Comparison of ENCODE assay signal across 22 mouse cellular contexts in the genomic region with DNA sequence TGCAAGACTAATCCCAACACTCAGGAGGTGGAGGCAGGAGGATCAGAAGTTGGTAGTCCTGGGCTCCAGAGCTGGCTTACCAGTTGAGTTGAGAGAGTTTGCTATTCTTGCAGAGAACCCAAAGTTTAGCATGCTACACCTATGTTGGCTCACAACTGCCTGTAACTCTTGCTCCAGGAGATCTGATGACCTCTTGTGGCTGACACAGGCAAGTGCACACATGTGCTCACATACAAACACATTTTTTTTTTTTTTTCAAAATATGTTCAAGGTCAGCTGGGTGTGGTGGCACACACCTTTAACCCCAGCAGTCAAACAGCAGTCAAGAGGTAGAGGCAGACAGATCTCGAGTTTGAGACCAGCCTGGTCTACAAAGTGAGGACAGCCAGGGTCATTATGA. TPM values are rescaled to one million over a fixed set of nuclear protein-coding genes. Genes with fewer than 3 reads are reported as not detected.
A peak's percentile ranks its signal among the peaks of the same experiment; 100 is the strongest.
DNase-seq lines count a peak whose midpoint lies in the region; ATAC-seq and TF ChIP-seq lines count a peak whose summit lies in the region.
"Had no signal": no experiment of that assay in that cellular context is flagged by ENCODE, and none has a peak within 500 bp of the region (broad histone marks: within the 10 kb centered on the region; RNA-seq: fewer than 3 reads in every experiment).

No protein-coding gene starts in this region.

- H3K36me3 ChIP-seq in kidney, adult 2 months (ENCODE audit: control insufficient read depth, insufficient read depth, low read length): no peaks in the 10 kb centered on the region
- H3K36me3 ChIP-seq in midbrain, postnatal 0 days (ENCODE audit: insufficient read depth, low read length): no peaks in the 10 kb centered on the region
- H3K36me3 ChIP-seq in midbrain, embryonic 13.5 days: no peaks in the 10 kb centered on the region
- no peaks in the 10 kb centered on the region for H3K36me3 ChIP-seq in ES-E14 (ENCODE audit: control insufficient read depth, insufficient read depth, low read length, poor library complexity, severe bottlenecking)
- H3K36me3 ChIP-seq: embryonic facial prominence, embryonic 10.5 days; heart, embryonic 15.5 days; midbrain, embryonic 10.5 days had no signal

- no peak for ATAC-seq in midbrain, postnatal 0 days (ENCODE audit: low FRiP score)
- ATAC-seq in midbrain, embryonic 13.5 days: no peak
- no peak for ATAC-seq in frontal cortex, adult (ENCODE audit: low TSS enrichment)
- ATAC-seq: CD4-positive, CD25-positive, alpha-beta regulatory T cell, adult 4 months; inflammation-experienced regulatory T-cells, adult 6 months had no signal

- H3K27me3 ChIP-seq in kidney, adult 2 months (replicated peaks; ENCODE audit: control insufficient read depth, insufficient read depth, low read length): no peaks in the 10 kb centered on the region
- H3K27me3 ChIP-seq in midbrain, postnatal 0 days (ENCODE audit: insufficient read depth, low read length): no peaks in the 10 kb centered on the region
- no peaks in the 10 kb centered on the region for H3K27me3 ChIP-seq in midbrain, embryonic 13.5 days
- H3K27me3 ChIP-seq: hindbrain, embryonic 12.5 days had no signal

- H3K4me3 ChIP-seq in kidney, adult 2 months (ENCODE audit: insufficient read depth, low read depth, low read length): no peak overlapping the region
- H3K4me3 ChIP-seq in midbrain, postnatal 0 days (ENCODE audit: low read depth, low read length): no peak overlapping the region
- no peak overlapping the region for H3K4me3 ChIP-seq in midbrain, embryonic 13.5 days (replicated peaks)
- H3K4me3 ChIP-seq in ES-E14 (ENCODE audit: insufficient read depth in 1 of 2, low read depth in 1 of 2, low read length in 2 of 2, poor library complexity in 1 of 2, severe bottlenecking in 1 of 2): no peak overlapping the region
- H3K4me3 ChIP-seq: embryonic facial prominence, embryonic 10.5 days; heart, embryonic 15.5 days; hindbrain, embryonic 12.5 days; midbrain, embryonic 10.5 days had no signal

- no peak for DNase-seq in kidney, adult 2 months
- no peak for DNase-seq in kidney, adult 18-20 months
- DNase-seq in midbrain, postnatal 0 days (ENCODE audit: low spot score): no peak
- no peak for DNase-seq in ES-E14 (ENCODE audit: low read depth, low spot score)
- no peak for DNase-seq in thymus, postnatal 10 days (ENCODE audit: low spot score in 2 of 2)
- DNase-seq: adrenal gland, postnatal 25 days; cerebellum, adult 11-12 months; cerebellum, postnatal 25 days; gastrocnemius, postnatal 14 days; layer of hippocampus, postnatal 36 days; left cerebral cortex, postnatal 4 days; lung, adult 2 months; thymus, postnatal 25 days had no signal

- no peak for TF ChIP-seq POLR2A in kidney, adult 2 months (IDR thresholded peaks at IDR 0.05; ENCODE audit: low read depth, low read length)

- in situ Hi-C loops in ES-E14 (cut with MboI; ENCODE audit: low sequenced_read_pairs in 2 of 2, unreplicated experiment in 2 of 2): no loop called here

- H3K9me3 ChIP-seq in midbrain, postnatal 0 days (ENCODE audit: low read length): no peaks in the 10 kb centered on the region
- H3K9me3 ChIP-seq in midbrain, embryonic 13.5 days: 0 out of 2 replicates have a peak, but pooled peaks cover 6% of the 10 kb centered on the region
- H3K9me3 ChIP-seq in ES-E14 (ENCODE audit: control insufficient read depth, insufficient read depth, low read depth, low read length): no peaks in the 10 kb centered on the region
- H3K9me3 ChIP-seq: heart, embryonic 15.5 days; hindbrain, embryonic 12.5 days; midbrain, embryonic 10.5 days had no signal

- no peaks in the 10 kb centered on the region for H3K4me1 ChIP-seq in kidney, adult 2 months (ENCODE audit: control insufficient read depth, insufficient read depth, low read length)
- no peaks in the 10 kb centered on the region for H3K4me1 ChIP-seq in midbrain, postnatal 0 days (ENCODE audit: insufficient read depth, low read length)
- H3K4me1 ChIP-seq in midbrain, embryonic 13.5 days (replicated peaks): no peaks in the 10 kb centered on the region
- H3K4me1 ChIP-seq in ES-E14 (ENCODE audit: control insufficient read depth in 2 of 2, insufficient read depth in 2 of 2, low read length in 2 of 2, poor library complexity in 1 of 2): peaks cover 0 to 9% of the 10 kb centered on the region in 2 experiments; a peak in 2 of 4 replicates
- H3K4me1 ChIP-seq: embryonic facial prominence, embryonic 10.5 days; hindbrain, embryonic 12.5 days; midbrain, embryonic 10.5 days had no signal

- no peak overlapping the region for H3K4me2 ChIP-seq in midbrain, postnatal 0 days (ENCODE audit: low read depth, low read length, poor library complexity, severe bottlenecking)
- no peak overlapping the region for H3K4me2 ChIP-seq in midbrain, embryonic 13.5 days (replicated peaks)
- H3K4me2 ChIP-seq: heart, embryonic 15.5 days; hindbrain, embryonic 12.5 days had no signal

- 0 out of 2 replicates have a peak, but pooled peaks have one; percentile 15 for TF ChIP-seq CTCF in kidney, adult 2 months (conservative IDR thresholded peaks at IDR 0.05; ENCODE audit: insufficient read depth, insufficient read length, low read depth, low read length)
- peak; percentile 36 for TF ChIP-seq CTCF in midbrain, postnatal 0 days (IDR thresholded peaks at IDR 0.05)

- no peak overlapping the region for H3K9ac ChIP-seq in midbrain, postnatal 0 days (replicated peaks; ENCODE audit: low read length, poor library complexity, severe bottlenecking)
- no peak overlapping the region for H3K9ac ChIP-seq in midbrain, embryonic 13.5 days (replicated peaks)
- no peak overlapping the region for H3K9ac ChIP-seq in ES-E14 (ENCODE audit: insufficient read depth, low read depth, low read length, poor library complexity, severe bottlenecking)
- H3K9ac ChIP-seq: heart, embryonic 15.5 days; hindbrain, embryonic 12.5 days had no signal

- no peak overlapping the region for H3K27ac ChIP-seq in kidney, adult 2 months (ENCODE audit: insufficient read depth, low read depth, low read length)
- no peak overlapping the region for H3K27ac ChIP-seq in midbrain, postnatal 0 days (ENCODE audit: low read depth, low read length)
- H3K27ac ChIP-seq in midbrain, embryonic 13.5 days: no peak overlapping the region
- no peak overlapping the region for H3K27ac ChIP-seq in ES-E14 (ENCODE audit: insufficient read depth, low read depth, low read length, poor library complexity, severe bottlenecking)
- H3K27ac ChIP-seq: embryonic facial prominence, embryonic 10.5 days; heart, embryonic 15.5 days; hindbrain, embryonic 12.5 days; macrophage; midbrain, embryonic 10.5 days had no signal

- 75% methylated on average over 1 of the region's 1 CpGs for WGBS in kidney, adult 2 months
- 67% methylated on average over 1 of the region's 1 CpGs for WGBS in midbrain, postnatal 0 days
- WGBS in midbrain, embryonic 13.5 days: 77% methylated on average over 1 of the region's 1 CpGs

TF ChIP-seq in ES-E14, 5 proteins besides CTCF, POLR2A, EP300 and RAD21:
- TF ChIP-seq ZC3H11A (IDR thresholded peaks at IDR 0.05; ENCODE audit: borderline replicate concordance, low read depth, low read length) (peak; percentile 19; the same call in 1 of the 2 replicates), MAFK (IDR thresholded peaks at IDR 0.05; ENCODE audit: insufficient read depth, low read depth, low read length) (no peak), CHD2 (IDR thresholded peaks at IDR 0.05; ENCODE audit: low read depth, low read length) (no peak), ZNF384 (IDR thresholded peaks at IDR 0.05; ENCODE audit: low read depth, low read length) (peak; percentile 97)
TF ChIP-seq in ES-E14: peak in this region for 2.

RNA-seq across cellular contexts. Expression of gene Dlgap4, which starts 16.8 kb away (rescaled TPM):
- polyA plus RNA-seq in kidney, adult 2 months (2012; rRNA removed): 50.6 and 51.1 TPM in 2 replicates
- total RNA-seq in midbrain, postnatal 0 days (2014; rRNA removed): 188 and 246 TPM in 2 replicates
- polyA plus RNA-seq in midbrain, postnatal 0 days (2015; fragmentation: Nextera tagmentation; extraction: Ambion mirVana): 224 and 240 TPM in 2 replicates
- polyA plus RNA-seq in midbrain, embryonic 13.5 days (2015; fragmentation: Nextera tagmentation; extraction: Ambion mirVana): 242 and 244 TPM in 2 replicates
- 18.7 and 28.8 TPM in 2 replicates for total RNA-seq in ES-E14 (2012; rRNA removed)
